Mouse (Mus musculus) midbrain, embryonic 14.5 days (tissue): Measurements from ENCODE around the gene Olfr761. TPM values are rescaled to one million over a fixed set of nuclear protein-coding genes. Genes with fewer than 3 reads are reported as not detected.
"Not testable (repeated sequence)": the region's sequence is repeated elsewhere in the genome, so short reads cannot be mapped to it uniquely, and the experiment has no call there.

Experiments
- ATAC-seq: fragments of 200-750 bp; cut with Nextera tagmentation; 2 replicates; pipeline ENCODE4 v1.8.0; 2017; ENCODE audit warnings: moderate number of reproducible peaks, moderate library complexity; ENCODE audit not compliant: low FRiP score, low TSS enrichment
- DNase-seq: peaks from one replicate; pipeline ENCODE4 v3.0.0-alpha.2; 2015
- H3K27ac ChIP-seq: fragments of 300-500 bp; sonication (generic); replicated peaks from 2 replicates; pipeline ENCODE4 v1.5.1; 2014; ENCODE audit warnings: mild to moderate bottlenecking, low read depth, low read length, moderate library complexity
- H3K27me3 ChIP-seq: fragments of 300-500 bp; sonication (generic); 2 replicates; pipeline ENCODE4 v1.6.1; 2014; ENCODE audit warnings: low read length, control low read depth, mixed read lengths; ENCODE audit not compliant: control insufficient read depth, insufficient read depth
- H3K36me3 ChIP-seq: fragments of 300-500 bp; sonication (generic); 2 replicates; pipeline ENCODE4 v1.6.1; 2014; ENCODE audit warnings: low read length, control low read depth; ENCODE audit not compliant: control insufficient read depth, insufficient read depth
- H3K4me1 ChIP-seq: fragments of 300-500 bp; sonication (generic); 2 replicates; pipeline ENCODE4 v1.6.1; 2014; ENCODE audit warnings: mild to moderate bottlenecking, antibody characterized with exemption, low read length, control low read depth; ENCODE audit not compliant: control insufficient read depth, insufficient read depth
- H3K4me2 ChIP-seq: fragments of 300-500 bp; sonication (generic); 2 replicates; pipeline ENCODE4 v1.6.1; 2014; ENCODE audit warnings: mild to moderate bottlenecking, low read length, moderate library complexity
- H3K4me3 ChIP-seq: fragments of 300-500 bp; sonication (generic); replicated peaks from 2 replicates; pipeline ENCODE4 v1.5.1; 2014; ENCODE audit warnings: low read depth, low read length
- H3K9ac ChIP-seq: fragments of 300-500 bp; sonication (generic); replicated peaks from 2 replicates; pipeline ENCODE4 v1.6.1; 2014; ENCODE audit warnings: mild to moderate bottlenecking, low read length, moderate library complexity
- H3K9me3 ChIP-seq: fragments of 300-500 bp; sonication (generic); 2 replicates; pipeline ENCODE4 v1.6.1; 2016; ENCODE audit warnings: low read length, control low read depth, mixed read lengths; ENCODE audit not compliant: control insufficient read depth
- WGBS: fragments of 180-500 bp; shearing (Covaris S2); extraction: QIAGEN DNeasy Blood & Tissue Kit; methylation state at CpG from one replicate; pipeline ENCODE4 v1.1.7; 2014; 5-methylcytosine and 5-hydroxymethylcytosine counted together
- polyA plus RNA-seq: library from polyadenylated mRNA; unstranded; fragments of >200 nt; fragmentation: Nextera tagmentation; extraction: Ambion mirVana; gene quantifications from 2 replicates; pipeline ENCODE4 v1.2.1, GENCODE M21; 2014

The Olfr761 gene
- not detected in 2 replicates for polyA plus RNA-seq

GRCm38 (mm10) chr17:37952979-37953378 lies at the start of gene Olfr761:
Gene Olfr761, minus strand, starts transcription at chr17:37953079.
- Histone ChIP-seq H3K9ac (no peak within 1 kb of the TSS), H3K4me3 (no peak within 1 kb of the TSS), H3K27ac (no peak within 1 kb of the TSS), H3K36me3 (no peaks in the 10 kb centered on the region), H3K27me3 (no peaks in the 10 kb centered on the region), H3K4me2 (no peak within 1 kb of the TSS), H3K4me1 (no peaks in the 10 kb centered on the region), H3K9me3 (no peaks in the 10 kb centered on the region)
- DNase-seq = no peak
- 71% methylated on average over 2 of the region's 2 CpGs for WGBS
- ATAC-seq = no peak

GRCm38 (mm10) chr17:37995635-37996307 lies 42.9 kb upstream of the Olfr761 start:
- H3K4me1 ChIP-seq = no peaks in the 10 kb centered on the region
- H3K36me3 ChIP-seq = no peaks in the 10 kb centered on the region
- no peaks in the 10 kb centered on the region for H3K9me3 ChIP-seq
- no peak overlapping the region for H3K4me2 ChIP-seq
- H3K27ac ChIP-seq = no peak overlapping the region
- no peak overlapping the region for H3K9ac ChIP-seq
- 71% methylated on average over 10 of the region's 10 CpGs for WGBS
- no peaks in the 10 kb centered on the region for H3K27me3 ChIP-seq
- no peak for DNase-seq
- ATAC-seq = no peak
- no peak overlapping the region for H3K4me3 ChIP-seq

GRCm38 (mm10) chr17:37990453-37990961 lies 37.6 kb upstream of the Olfr761 start:
- no peak overlapping the region for H3K4me2 ChIP-seq
- H3K36me3 ChIP-seq = no peaks in the 10 kb centered on the region
- no peaks in the 10 kb centered on the region for H3K4me1 ChIP-seq
- H3K9ac ChIP-seq = no peak overlapping the region
- H3K27me3 ChIP-seq = no peaks in the 10 kb centered on the region
- no peak overlapping the region for H3K4me3 ChIP-seq
- WGBS = 47% methylated on average over 3 of the region's 3 CpGs
- no peaks in the 10 kb centered on the region for H3K9me3 ChIP-seq
- no peak overlapping the region for H3K27ac ChIP-seq
- DNase-seq (no peak), ATAC-seq (no peak)

GRCm38 (mm10) chr17:37973591-37973990 lies 20.7 kb upstream of the Olfr761 start:
- no peak for DNase-seq
- Histone ChIP-seq H3K9ac (no peak overlapping the region), H3K4me2 (no peak overlapping the region), H3K27ac (no peak overlapping the region), H3K27me3 (no peaks in the 10 kb centered on the region), H3K9me3 (no peaks in the 10 kb centered on the region), H3K4me3 (no peak overlapping the region), H3K36me3 (no peaks in the 10 kb centered on the region), H3K4me1 (no peaks in the 10 kb centered on the region)
- ATAC-seq = no peak
- WGBS = 91% methylated on average over 3 of the region's 3 CpGs

GRCm38 (mm10) chr17:37920248-37920647 lies 32.6 kb downstream of the Olfr761 start, which contains the start of gene Olfr128:
Gene Olfr128, plus strand, starts transcription at chr17:37920548.
- ATAC-seq = no peak

GRCm38 (mm10) chr17:37906821-37907220 lies 46.1 kb downstream of the Olfr761 start:
- H3K27ac ChIP-seq, H3K4me3 ChIP-seq, H3K36me3 ChIP-seq, H3K27me3 ChIP-seq, ATAC-seq, DNase-seq, H3K9ac ChIP-seq, H3K4me2 ChIP-seq, H3K9me3 ChIP-seq, H3K4me1 ChIP-seq: not testable (repeated sequence)
- WGBS = 75% methylated on average over 8 of the region's 8 CpGs

More at GRCm38 (mm10) chr17:37920248-37920647, 32.6 kb downstream of the Olfr761 start, which contains the start of gene Olfr128:
- Histone ChIP-seq H3K4me3 (no peak within 1 kb of the TSS), H3K36me3 (no peaks in the 10 kb centered on the region), H3K27ac (no peak within 1 kb of the TSS), H3K27me3 (no peaks in the 10 kb centered on the region), H3K4me2 (no peak within 1 kb of the TSS), H3K9ac (no peak within 1 kb of the TSS), H3K9me3 (no peaks in the 10 kb centered on the region), H3K4me1 (no peaks in the 10 kb centered on the region)
- no peak for DNase-seq

Other genes with a start within 250 kb of the Olfr761 start
- not detected in 2 replicates for gene Olfr120, start 231.3 kb downstream of the Olfr761 start, polyA plus RNA-seq
- not detected in 2 replicates for gene Olfr121, start 204.2 kb downstream of the Olfr761 start, polyA plus RNA-seq
- not detected in 2 replicates for gene Olfr122, start 184.5 kb downstream of the Olfr761 start, polyA plus RNA-seq
- gene Olfr123, start 159.6 kb downstream of the Olfr761 start, polyA plus RNA-seq = not detected in 2 replicates
- gene Olfr124, start 153.2 kb downstream of the Olfr761 start, polyA plus RNA-seq = not detected in 2 replicates
- gene Olfr125, start 120.1 kb downstream of the Olfr761 start, polyA plus RNA-seq = not detected in 2 replicates
- gene Olfr126, start 105.6 kb downstream of the Olfr761 start, polyA plus RNA-seq = not detected in 2 replicates
- not detected in 2 replicates for gene Olfr127, start 52.6 kb downstream of the Olfr761 start, polyA plus RNA-seq
- gene Olfr128, start 32.5 kb downstream of the Olfr761 start, polyA plus RNA-seq = not detected in 2 replicates
- not detected in 2 replicates for gene Olfr129, start 107.0 kb upstream of the Olfr761 start, polyA plus RNA-seq
- not detected in 2 replicates for gene Olfr130, start 110.8 kb upstream of the Olfr761 start, polyA plus RNA-seq
- not detected in 2 replicates for gene Olfr131, start 135.6 kb upstream of the Olfr761 start, polyA plus RNA-seq
- not detected in 2 replicates for gene Olfr132, start 181.4 kb upstream of the Olfr761 start, polyA plus RNA-seq
- not detected in 2 replicates for gene Olfr133, start 192.2 kb upstream of the Olfr761 start, polyA plus RNA-seq
- gene Olfr134, start 218.3 kb upstream of the Olfr761 start, polyA plus RNA-seq = not detected in 2 replicates